Mouse (Mus musculus): Measurements from ENCODE around the gene Pgm2.

DNA sequence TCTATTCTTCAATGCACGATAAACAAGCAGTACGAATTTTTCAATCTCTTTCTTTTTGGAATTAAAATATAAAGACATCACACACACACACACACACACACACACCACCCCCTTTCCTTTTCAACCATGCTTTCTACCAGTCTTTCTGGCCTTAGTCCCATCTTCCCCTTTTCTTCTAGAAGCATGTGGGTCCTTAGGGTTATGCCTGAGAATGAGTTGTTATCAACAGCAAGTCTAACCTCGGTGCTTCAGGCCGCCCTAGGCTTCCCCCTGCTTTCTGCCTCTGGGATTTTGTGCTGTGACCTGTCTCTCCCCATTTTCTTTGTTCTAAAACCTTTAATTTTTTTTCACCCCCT, 13.3 kb upstream of the Pgm2 start:
- TF ChIP-seq POLR2A (IDR thresholded peaks at IDR 0.05; ENCODE audit: insufficient read depth, low read depth, low read length): no peak
- TF ChIP-seq EP300 (IDR thresholded peaks at IDR 0.05; ENCODE audit: insufficient read depth, low read depth, low read length): no peak
